Mouse (Mus musculus) neutrophil, adult 83 days (primary cell): ENCODE measurements around the gene Cyp2j12. TPM values are rescaled to one million over a fixed set of nuclear protein-coding genes. Genes with fewer than 3 reads are reported as not detected.

Source experiments
- total RNA-seq, 2 experiments: library from RNA; stranded (reverse); gene quantifications; one replicate each; pipeline ENCODE4 v1.2.4; 2023

The Cyp2j12 gene
- total RNA-seq = not detected

GRCm38 (mm10) chr4:96140732-96141467, at the start of gene Cyp2j12:
Gene Cyp2j12, minus strand, starts transcription at chr4:96141152.

GRCm38 (mm10) chr4:96077261-96078125, 63.5 kb downstream of the Cyp2j12 start, which contains the start of gene Cyp2j13:
Gene Cyp2j13, minus strand, starts transcription at chr4:96077546.

Other genes with a start within 250 kb of the Cyp2j12 start
- 1 to 10 TPM; 1.7 to 3.6 TPM for gene Hook1, start 173.9 kb downstream of the Cyp2j12 start, total RNA-seq
- not detected for gene Cyp2j13, start 63.6 kb downstream of the Cyp2j12 start, total RNA-seq
- not detected for gene Cyp2j7, start 95.5 kb upstream of the Cyp2j12 start, total RNA-seq
- gene Cyp2j11, start 207.5 kb upstream of the Cyp2j12 start, total RNA-seq = not detected